Mouse (Mus musculus) T-helper 2 cell (primary cell): ENCODE measurements around the gene Fam13a.

Experiments used
- in situ Hi-C: fragments of 300-600 bp; cut with MboI, MseI; formaldehyde crosslinking; loops from one replicate; pipeline ENCODE4 v1.15.1; 2025; ENCODE audit warnings: high pct_unique_total_duplicates

Gene Fam13a

DNA sequence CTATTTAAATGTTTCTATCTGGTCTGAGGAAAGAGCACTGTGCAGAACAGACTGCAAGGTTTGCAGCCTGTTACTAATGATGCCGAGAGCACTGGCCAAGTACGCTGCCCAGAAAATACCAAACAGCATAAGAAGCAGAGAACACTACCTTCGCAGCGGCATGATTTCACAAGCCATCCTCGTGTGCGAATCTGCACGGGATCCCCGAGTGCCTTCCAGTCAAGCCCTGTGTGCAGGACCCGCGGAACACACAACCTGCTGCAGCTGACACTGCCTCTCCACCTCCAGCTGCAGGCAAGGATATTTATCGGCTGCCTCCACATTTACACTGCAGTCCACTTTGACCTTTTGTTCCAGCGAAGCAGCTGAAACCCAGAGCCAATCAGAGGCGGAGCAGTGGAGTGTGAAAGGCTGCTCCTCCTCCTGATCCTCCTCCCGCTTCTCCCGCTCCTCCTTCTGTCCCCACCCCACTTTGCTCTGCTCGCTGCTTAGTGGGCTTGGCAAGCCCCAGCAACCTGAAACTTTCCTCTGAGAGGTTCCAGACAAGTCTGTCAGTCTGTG is at the start of gene Fam13a:
TSS of gene Fam13a (minus strand) at position 386 of the 561 bp plus-strand sequence.
- in situ Hi-C loops: loop anchor here (10.0 kb wide), 2 partner anchors 919 to 1609 kb away; no protein-coding TSS in a partner anchor

DNA sequence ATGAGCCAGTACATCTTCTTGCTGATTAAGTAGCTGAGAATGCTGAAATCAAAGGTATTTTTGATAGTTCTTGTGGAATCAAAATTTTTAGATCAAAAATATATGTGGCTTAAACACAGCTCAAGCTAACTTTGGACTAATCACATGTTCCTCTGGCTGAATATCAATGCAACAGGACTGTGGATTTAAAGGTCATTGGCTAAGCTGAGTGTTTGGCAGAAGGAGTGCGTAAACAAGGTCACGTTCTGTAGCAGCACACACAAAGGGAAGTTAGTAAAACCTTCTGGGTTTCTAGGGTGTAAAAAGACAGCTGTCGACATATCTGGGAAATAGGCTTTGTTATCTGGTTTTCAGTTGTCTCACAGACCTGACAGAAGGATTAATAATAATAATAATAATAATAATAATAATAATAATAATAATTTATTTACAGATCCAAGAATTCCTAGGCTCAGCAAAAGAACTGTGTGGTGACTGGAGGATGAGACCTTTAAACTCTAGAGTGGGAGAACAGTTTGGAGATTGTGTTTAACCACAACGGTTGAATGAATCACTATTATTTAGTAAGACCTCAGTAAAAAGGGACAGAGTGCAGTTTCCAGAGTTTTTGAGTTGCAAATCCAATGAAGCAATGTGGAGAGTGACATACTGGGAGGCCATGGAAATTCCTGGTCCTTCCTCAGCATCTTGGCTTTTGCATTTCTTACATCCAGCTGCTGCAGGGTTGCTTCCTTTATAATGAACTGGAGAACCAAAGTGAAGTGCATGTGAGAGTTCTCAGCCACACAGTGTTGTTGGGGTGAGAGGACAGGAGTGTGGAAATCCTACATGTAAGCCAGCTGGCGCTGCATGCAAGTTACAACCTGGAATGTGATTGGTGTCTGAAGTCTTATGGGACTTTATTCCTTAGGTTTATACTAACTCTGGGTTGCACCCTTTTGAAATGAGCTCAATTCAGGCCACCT is 48.0 kb upstream of the Fam13a start:
- in situ Hi-C loops: no loop called here

DNA sequence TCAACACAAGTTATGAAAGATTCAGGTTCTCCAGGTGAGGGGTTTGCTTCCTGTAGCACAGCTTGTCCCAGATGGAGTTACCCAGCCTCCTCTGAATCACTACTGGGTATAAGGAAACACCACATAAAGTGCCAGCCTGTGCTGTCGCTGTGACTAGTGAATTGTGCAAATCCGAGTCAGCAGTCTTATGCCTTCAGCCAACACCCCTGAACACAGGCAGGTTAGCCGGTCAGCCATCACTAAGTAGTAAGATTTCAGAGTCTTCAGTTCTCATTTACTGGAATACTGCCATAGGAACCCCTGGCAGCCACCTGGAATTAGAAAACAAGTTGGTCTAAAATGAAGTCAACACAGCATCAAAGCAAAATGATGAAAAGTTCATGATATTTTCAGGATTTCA is 47.3 kb upstream of the Fam13a start:
- in situ Hi-C loops: no loop called here

DNA sequence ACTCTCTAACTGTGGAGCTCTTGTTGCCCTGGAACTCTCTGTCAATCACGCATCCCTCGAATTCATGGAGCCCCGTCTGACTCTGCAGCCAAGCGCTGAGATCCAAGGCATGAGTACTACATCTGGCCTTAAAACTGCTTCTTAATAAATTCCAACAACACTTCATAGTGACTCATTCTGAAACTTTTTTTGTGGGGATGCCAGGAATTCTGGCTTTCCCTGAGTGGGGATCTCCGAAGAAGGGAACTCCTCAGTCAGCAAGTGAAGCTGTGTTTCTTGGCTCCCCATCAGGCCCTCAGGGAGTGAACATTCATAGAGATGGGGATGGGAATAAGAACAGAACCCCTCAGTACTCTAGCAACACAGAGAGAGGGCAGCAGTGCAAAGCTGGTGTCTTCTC is 43.8 kb upstream of the Fam13a start:
- in situ Hi-C loops: no loop called here

DNA sequence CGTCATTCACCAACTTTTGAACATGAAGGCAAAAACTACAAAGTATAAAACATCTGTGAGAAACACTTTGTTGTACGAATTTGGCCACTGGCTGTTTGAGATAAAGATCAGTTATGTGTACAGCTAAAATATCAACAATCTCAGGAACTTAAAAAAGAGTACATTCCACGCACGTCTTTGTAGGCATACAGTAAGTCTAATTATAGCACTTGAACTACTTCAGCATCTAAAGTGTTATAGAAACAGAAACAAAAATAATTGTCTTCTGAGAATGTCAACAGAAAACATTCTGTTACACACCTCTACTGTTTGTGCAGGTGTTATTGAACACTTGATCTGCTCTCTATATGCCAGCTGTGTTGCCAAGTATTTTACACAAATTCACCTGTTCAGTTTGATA is 40.1 kb upstream of the Fam13a start:
- in situ Hi-C loops: no loop called here

DNA sequence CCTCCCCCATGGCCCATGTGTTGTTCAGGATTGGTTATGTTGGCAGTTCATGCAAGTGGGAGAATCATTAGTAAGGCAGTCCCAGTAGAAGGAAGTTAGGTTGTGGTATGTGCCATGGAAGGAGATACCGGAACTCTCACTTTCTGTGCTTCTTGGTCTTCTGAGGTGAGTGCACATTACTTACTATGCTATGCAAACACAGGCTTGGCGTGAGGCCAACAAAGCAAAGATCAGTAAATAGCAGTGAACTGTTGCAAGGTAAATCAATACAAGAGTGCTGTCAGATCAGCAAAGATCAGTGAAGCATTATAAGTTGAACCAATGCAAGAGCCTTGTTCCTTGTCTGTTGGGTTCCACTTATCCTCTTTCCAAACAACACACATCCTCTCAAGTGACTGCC is 28.9 kb upstream of the Fam13a start:
- in situ Hi-C loops: no loop called here

DNA sequence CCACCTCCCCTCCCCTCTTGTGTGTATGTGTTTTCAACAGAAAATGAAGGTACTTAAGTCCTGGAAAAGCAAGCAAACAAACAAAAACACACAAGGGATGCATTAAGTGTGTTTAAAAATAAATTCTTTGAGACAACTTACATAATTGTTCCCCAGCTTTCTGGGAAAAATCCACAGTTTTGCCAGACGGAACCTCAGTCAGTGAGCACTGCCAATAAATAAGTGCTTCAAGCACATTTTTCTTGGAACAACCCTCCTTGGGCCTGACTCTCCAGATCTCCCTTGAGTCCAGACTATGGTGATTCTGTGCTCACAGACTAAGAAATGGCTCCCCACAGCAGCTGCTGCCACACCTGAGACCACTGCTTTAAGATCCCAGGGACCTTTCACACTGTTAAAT is 15.4 kb upstream of the Fam13a start:
- in situ Hi-C loops: no loop called here

DNA sequence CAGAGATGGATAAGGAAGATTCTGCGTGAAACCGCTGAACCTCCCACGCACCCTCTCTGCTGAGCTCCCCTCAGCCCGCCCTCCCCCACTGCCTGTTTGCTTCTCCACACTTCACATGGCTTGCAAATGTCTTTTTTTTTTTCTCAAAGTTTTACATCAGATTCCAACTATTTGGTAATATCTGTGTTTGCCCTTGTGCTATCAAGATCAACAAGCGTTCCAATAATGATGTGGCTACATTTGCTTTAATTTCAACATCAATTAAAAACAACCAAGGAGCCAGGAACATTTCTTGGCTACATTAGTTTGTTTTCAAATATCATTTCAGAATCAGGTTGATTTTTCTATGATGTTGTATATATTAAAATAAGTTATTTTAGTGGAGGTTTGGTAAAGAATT is 8.4 kb upstream of the Fam13a start:
- in situ Hi-C loops: no loop called here

DNA sequence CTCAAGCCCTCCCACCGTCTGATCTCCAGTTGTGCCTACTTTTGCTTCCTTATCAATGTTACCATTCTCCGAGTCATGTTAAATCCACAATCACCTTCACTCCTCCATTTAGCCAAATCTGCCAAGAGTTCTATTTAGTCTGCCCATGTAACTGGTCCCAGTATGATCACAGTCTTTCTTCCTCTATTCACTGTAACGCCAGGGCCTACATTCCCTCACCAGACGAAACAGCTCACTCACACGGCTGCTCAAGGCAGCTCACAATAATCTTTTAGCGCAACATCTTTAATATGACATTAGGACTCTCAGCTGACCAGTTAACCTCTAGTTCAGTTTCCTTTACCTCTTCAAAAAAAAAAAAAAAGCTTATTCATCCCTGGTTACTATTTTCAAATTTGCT is 7.2 kb upstream of the Fam13a start:
- in situ Hi-C loops: no loop called here

DNA sequence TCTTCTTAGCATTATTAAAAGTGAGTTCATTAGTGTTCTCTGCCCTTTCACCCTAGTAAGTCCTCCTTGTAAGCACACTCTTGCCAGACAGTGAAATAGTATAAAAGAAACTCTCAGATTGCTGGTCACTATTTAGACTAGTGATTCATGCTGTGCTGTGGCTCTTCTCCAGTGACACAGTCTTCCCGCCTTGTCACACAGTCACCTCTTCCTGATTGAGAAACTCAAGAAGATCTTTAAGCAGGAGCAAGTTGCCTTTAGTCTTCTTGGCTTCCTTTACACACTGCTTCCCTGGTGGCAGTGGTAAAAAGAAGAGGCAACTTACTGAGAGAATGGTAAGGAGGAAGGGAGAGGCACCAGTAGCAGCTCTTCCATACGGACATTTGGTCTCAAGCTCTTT is 6.3 kb upstream of the Fam13a start:
- in situ Hi-C loops: no loop called here

DNA sequence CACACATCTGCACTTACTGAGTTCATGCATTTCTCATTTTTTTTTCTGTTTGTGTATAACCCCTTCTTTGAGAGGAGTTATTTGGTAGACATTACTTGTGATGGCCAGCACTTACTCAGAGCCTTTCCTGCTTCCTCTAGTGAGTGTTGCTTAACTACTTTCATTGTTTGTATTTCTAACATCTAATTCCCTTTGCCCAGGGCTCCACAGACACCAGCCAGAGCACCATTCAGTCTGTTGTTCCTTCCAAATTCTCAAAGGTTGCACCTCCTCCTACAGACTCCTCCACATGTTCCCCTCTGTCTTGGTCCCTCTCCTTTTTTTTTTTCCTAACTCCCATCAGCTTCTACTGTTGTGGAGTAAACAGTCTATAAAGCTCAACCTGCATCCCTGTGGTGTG is 5.7 kb upstream of the Fam13a start:
- in situ Hi-C loops: no loop called here

DNA sequence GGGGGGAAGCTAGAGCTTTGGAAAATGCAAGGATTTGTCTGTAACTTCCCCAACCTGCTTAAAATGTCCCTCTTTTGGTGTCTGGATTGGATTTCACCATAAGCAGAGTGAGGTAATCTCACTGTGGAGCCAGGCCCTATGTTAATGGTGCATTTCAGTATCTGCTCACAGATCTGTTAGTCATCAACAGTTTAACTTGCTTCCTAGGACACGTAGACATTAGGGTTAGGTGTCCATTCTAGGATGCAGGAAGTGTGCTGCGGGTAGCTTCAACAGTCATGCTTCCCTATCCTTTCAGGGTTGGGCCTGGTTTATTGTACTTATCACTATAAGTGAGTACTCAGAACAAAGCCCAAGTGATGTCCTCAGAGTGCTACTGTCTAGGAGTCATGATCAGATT is 4.5 kb upstream of the Fam13a start:
- in situ Hi-C loops: loop anchor here (10.0 kb wide), 2 partner anchors 924 to 1614 kb away; no protein-coding TSS in a partner anchor

DNA sequence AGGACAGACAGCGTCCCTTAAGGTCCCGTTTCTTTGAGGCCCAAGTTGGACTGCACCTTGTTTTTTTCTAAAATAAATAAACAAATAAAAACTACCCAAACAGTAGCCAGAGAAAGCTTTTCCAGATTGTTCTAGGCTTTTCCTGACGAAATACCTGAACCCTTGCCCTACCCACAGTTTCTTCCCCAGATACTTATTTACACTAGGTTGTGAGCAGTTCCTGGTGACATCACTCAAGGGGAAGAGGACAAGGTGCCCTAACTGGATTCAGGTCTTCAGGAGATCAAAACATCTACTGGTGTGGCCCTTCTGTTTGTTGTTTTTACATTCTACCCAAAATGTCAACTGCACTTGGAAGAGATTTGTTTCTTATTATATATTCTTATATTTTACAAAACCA is 457 bp upstream of the Fam13a start:
- in situ Hi-C loops: loop anchor here (10.0 kb wide), 2 partner anchors 920 to 1610 kb away; no protein-coding TSS in a partner anchor

DNA sequence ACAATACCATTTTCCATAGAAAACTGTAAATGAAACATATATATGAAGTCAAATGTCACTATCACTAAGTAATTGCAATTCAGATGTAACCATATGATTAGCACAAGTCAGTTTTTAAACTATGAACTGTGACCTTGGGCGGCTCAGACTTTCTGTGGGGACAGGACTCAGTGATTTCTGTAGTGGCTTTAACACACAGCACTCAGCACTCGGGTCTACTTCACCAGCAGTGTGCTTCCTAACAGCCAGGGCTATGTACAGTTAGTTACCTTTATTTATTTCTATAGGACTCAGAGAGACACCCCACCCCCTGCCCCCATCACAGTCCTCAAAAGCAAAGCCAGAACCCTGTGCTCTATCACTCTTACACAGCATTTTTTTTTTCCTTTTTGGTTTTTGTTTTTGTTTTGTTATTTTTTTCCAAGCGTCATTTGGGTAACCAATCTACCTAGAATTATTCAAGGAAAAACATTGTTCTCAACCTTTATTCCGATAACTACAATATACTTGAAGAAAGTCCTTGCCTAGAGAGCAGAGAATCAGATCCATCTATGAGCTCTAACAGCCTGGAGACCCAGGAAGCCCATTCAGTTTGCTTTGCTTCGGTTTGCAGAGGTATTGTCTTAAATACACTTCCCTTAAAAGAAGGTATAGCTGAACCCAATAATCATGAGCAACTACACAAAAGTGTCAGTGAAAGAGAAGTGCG is 740 bp downstream of the Fam13a start:
- in situ Hi-C loops: loop anchor here (10.0 kb wide), 2 partner anchors 919 to 1609 kb away; no protein-coding TSS in a partner anchor

DNA sequence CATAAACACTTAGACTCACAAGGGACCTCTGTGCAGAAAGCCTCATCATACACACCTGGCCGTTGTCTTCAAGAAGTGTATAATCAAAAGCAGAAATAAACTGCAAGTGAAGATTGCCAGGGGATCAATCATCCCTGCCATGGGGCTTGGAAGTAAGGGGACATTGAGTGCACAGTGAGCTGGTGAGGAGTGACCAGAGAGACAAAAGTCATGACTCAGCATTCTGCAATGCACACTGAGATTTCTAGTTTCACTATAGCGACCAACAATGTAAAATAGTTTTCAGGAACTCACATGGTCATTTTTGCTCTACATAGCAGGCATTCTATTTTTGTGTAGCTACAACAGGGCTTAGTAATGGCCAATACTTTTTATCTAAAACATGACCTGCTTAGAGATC is 1.7 kb downstream of the Fam13a start:
- in situ Hi-C loops: loop anchor here (10.0 kb wide), 2 partner anchors 918 to 1608 kb away; no protein-coding TSS in a partner anchor

DNA sequence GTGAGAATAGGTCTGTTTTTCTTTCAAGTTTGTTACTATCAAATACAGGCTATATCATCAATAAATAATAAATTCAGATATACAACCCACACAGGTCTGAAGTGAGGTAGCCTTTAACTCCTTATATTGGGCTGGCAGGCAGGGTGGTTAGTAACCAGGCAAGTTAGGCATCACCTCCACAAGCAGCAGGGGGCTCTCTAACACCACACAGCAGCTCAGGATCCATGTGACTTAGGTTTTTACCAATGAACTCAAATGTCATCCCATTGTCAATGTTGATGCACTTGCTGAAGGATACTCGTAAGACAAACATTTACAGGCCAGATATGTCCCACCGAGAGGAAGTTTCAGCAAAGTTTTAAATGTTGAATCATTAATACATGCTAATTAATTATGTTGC is 4.0 kb downstream of the Fam13a start:
- in situ Hi-C loops: loop anchor here (10.0 kb wide), 2 partner anchors 916 to 1606 kb away; no protein-coding TSS in a partner anchor

DNA sequence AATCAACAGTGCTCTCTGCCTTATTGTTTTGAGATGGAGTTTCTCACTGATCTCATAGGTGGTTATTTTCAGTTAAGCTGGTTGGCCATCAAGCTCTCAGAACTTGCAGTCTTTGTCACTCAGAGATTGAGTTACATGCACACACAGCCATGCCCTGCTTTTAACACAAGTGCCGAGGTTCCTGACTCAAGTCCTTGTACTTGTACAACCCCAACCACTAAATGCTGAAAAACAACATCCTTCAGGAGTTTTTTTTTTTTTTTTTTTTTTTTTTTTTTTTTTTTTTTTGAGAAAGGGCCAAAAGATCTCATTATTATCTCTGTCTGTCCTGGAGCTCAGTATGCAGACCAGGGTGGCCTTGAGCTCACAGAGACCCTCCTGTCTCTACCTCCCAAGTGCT is 4.5 kb downstream of the Fam13a start:
- in situ Hi-C loops: loop anchor here (5.0 to 10.0 kb wide), 3 partner anchors 157 to 1605 kb away; no protein-coding TSS in a partner anchor

DNA sequence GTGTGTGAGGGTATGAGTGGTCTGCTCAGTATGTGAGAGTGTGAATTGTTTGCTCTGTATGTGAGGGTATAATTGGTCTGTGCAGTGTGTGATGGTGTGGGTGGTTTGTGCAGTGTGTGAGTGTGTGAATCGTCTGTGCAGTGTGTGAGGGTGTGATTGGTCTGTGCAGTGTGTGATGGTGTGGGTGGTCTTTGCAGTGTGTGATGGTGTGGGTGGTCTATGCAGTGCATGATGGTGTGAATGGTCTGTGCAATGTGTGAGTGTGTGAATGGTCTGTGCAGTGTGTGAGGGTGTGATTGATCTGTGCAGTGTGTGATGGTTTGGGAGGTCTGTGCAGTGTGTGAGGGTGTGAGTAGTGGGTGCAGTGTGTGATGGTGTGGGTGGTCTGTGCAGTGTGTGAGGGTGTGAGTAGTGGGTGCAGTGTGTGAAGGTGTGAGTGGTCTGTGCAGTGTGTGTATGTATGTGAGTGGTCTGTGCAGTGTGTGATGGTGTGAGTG is 8.0 kb downstream of the Fam13a start:
- in situ Hi-C loops: loop anchor here (5.0 kb wide), 1 partner anchor 161 kb away; no protein-coding TSS in a partner anchor

DNA sequence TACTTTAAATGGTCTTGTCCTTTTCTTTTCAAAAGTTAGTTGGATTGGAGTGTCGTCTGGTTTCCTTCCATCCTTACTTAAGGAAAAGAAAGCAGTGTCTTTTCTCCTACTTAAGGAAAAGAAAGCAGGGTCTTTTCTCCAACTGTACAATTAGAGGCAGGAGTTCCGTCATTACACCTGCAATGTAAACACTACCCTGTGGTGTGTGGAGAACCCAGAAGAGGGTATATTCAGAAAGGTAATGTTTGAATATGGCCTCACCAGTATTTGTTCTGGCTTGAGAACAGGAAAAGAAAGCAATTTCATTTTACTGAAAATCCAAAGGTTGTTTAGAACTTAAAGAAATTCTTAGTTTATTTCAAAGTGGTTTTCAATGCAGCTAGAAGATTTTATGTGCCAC is 9.6 kb downstream of the Fam13a start:
- in situ Hi-C loops: loop anchor here (5.0 kb wide), 1 partner anchor 163 kb away; no protein-coding TSS in a partner anchor

DNA sequence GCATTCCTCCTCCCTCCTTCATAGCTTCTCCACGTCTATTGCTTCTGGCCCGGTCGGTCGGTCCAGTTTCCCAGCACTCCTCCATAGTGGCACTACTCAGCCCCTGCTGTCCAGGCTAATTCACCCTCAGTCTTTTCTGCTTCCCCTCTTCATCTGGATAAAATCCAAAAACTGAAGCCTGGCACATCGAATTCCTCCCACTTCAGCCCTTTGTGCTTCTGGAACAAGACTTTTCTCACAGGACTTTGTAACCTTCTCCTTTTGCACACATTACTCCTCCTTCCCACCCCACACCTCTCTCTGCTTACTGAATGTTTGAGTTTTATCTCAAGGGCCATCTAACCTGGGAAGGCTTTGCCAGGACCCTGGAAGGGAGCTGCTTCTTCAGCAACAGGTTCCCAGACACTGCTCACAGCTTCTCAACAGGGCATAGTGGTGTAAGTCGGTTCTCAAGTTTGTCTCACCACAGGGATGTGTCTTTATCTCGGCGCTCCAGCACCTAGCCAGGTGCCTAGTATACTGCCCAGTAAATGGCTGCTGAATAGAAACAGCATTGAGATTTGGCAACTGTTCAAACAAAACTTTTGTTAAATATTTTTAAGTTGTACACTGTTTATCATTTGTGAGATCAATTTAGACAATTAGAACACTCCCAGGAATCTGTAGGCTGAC is 10.1 kb downstream of the Fam13a start:
- in situ Hi-C loops: no loop called here

DNA sequence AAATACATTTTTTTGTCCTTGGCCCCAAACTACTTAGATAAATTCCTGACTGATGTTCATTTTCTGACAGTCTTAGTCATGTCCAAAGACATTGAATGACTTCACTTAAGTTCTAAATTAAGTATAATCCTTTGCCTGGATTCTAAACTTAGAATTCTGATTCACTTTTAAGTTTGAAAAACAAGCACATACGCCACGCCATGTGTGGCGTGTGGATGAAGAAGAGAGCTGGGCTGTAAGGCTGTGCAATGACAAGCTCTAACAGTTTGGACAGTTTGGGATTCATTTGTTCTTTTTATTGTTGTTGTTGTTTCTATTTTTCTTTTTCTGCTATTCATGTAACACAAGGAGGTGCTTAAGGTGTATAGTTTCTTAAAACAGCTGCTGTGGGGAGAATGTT is 13.6 kb downstream of the Fam13a start:
- in situ Hi-C loops: no loop called here
